Mouse (Mus musculus) intestine, embryonic 15.5 days (tissue): ENCODE data around the gene Adad2. TPM values are rescaled to one million over a fixed set of nuclear protein-coding genes. Genes with fewer than 3 reads are reported as not detected.

Experiments used
- ATAC-seq: fragments of 200-750 bp; cut with Nextera tagmentation; 2 replicates; pipeline ENCODE4 v1.8.0; 2017; ENCODE audit warnings: moderate TSS enrichment, moderate library complexity
- H3K27ac ChIP-seq: fragments of 300-500 bp; sonication (generic); 2 replicates; pipeline ENCODE4 v1.5.1; 2015; ENCODE audit warnings: mild to moderate bottlenecking, inconsistent platforms
- H3K27me3 ChIP-seq: fragments of 300-500 bp; sonication (generic); replicated peaks from 2 replicates; pipeline ENCODE4 v1.6.1; 2015; ENCODE audit warnings: inconsistent platforms
- H3K36me3 ChIP-seq: fragments of 300-500 bp; sonication (generic); 2 replicates; pipeline ENCODE4 v1.6.1; 2015; ENCODE audit warnings: inconsistent platforms
- H3K4me1 ChIP-seq: fragments of 300-500 bp; sonication (generic); replicated peaks from 2 replicates; pipeline ENCODE4 v1.6.1; 2015; ENCODE audit warnings: inconsistent platforms
- H3K4me2 ChIP-seq: fragments of 300-500 bp; sonication (generic); replicated peaks from 2 replicates; pipeline ENCODE4 v1.6.1; 2015; ENCODE audit warnings: mild to moderate bottlenecking, inconsistent platforms
- H3K4me3 ChIP-seq: fragments of 300-500 bp; sonication (generic); replicated peaks from 2 replicates; pipeline ENCODE4 v1.5.1; 2015; ENCODE audit warnings: inconsistent platforms
- H3K9ac ChIP-seq: fragments of 300-500 bp; sonication (generic); 2 replicates; pipeline ENCODE4 v1.6.1; 2015; ENCODE audit warnings: inconsistent platforms
- H3K9me3 ChIP-seq: fragments of 300-500 bp; sonication (generic); 2 replicates; pipeline ENCODE4 v1.6.1; 2016; ENCODE audit warnings: inconsistent platforms
- WGBS: fragments of 180-500 bp; shearing (Covaris S2); methylation state at CpG from one replicate; pipeline ENCODE4 v1.1.7; 2015; 5-methylcytosine and 5-hydroxymethylcytosine counted together
- polyA plus RNA-seq: library from polyadenylated mRNA; unstranded; fragments of >200 nt; fragmentation: Nextera tagmentation; extraction: Ambion mirVana; gene quantifications from 2 replicates; pipeline ENCODE4 v1.2.1, GENCODE M21; 2015

Adad2 gene
- polyA plus RNA-seq, 1 experiment from 2014 or later, result not detected

GRCm38 (mm10) chr8:119632909-119633308 lies 20.4 kb downstream of the Adad2 start:
- Histone ChIP-seq H3K4me2 (0 out of 2 replicates have a peak overlapping the region, but pooled peaks have one; percentile 5), H3K9me3 (no peaks in the 10 kb centered on the region), H3K4me1 (peaks cover 24% of the 10 kb centered on the region), H3K4me3 (no peak overlapping the region), H3K27me3 (peaks cover 9% of the 10 kb centered on the region), H3K9ac (no peak overlapping the region), H3K36me3 (no peaks in the 10 kb centered on the region), H3K27ac (no peak overlapping the region)
- 58% methylated on average over 29 of the region's 29 CpGs for WGBS
- no peak for ATAC-seq

GRCm38 (mm10) chr8:119634616-119635336 lies 22.2 kb downstream of the Adad2 start:
- H3K4me2 ChIP-seq, result no peak overlapping the region
- H3K9ac ChIP-seq, result no peak overlapping the region
- 39% methylated on average over 14 of the region's 14 CpGs for WGBS
- H3K4me3 ChIP-seq, result no peak overlapping the region
- no peak for ATAC-seq
- peaks cover 24% of the 10 kb centered on the region for H3K4me1 ChIP-seq
- H3K27ac ChIP-seq, result no peak overlapping the region
- no peaks in the 10 kb centered on the region for H3K36me3 ChIP-seq
- H3K9me3 ChIP-seq, result no peaks in the 10 kb centered on the region
- peaks cover 9% of the 10 kb centered on the region for H3K27me3 ChIP-seq

DNA sequence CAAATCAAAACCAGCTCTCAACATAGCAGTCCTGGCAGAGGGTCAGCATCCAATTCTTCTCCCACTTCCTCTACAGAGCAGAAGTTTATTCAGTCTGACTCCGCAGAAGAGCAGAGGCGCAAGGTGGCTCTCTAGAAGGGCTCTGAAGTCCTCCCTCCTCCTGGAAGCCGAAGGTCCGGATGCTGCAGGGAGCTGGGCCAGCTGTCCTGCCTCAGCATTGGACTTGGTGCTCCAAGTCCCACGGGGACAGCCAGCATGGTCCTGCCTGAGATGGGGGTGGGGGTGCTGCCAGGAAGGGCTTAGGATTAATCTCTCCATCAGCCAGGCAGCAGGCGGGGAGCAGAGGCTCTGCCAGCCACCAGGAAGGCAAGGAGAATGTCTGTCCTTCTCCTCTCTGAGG lies 22.8 kb downstream of the Adad2 start, which contains the start of gene Kcng4:
TSS of gene Kcng4 (minus strand) at position 303 of the 400 bp plus-strand sequence.
- 0 out of 2 replicates have a peak within 1 kb of the TSS, but pooled peaks have one; percentile 1 for H3K4me2 ChIP-seq
- H3K9ac ChIP-seq, result no peak within 1 kb of the TSS
- peaks cover 9% of the 10 kb centered on the region for H3K27me3 ChIP-seq
- WGBS, result 35% methylated on average over 6 of the region's 6 CpGs
- peaks cover 24% of the 10 kb centered on the region for H3K4me1 ChIP-seq
- H3K27ac ChIP-seq, result no peak within 1 kb of the TSS; the same call in 1 of the 2 replicates
- H3K4me3 ChIP-seq, result no peak within 1 kb of the TSS
- 0 out of 2 replicates have a peak, but pooled peaks have one; percentile 19 for ATAC-seq
- no peaks in the 10 kb centered on the region for H3K36me3 ChIP-seq
- H3K9me3 ChIP-seq, result no peaks in the 10 kb centered on the region

- H3K36me3 ChIP-seq, result no peaks in the 10 kb centered on the region
- H3K4me2 ChIP-seq, result no peak overlapping the region
- WGBS, result 59% methylated on average over 2 of the region's 2 CpGs
- no peak overlapping the region for H3K9ac ChIP-seq
- H3K4me1 ChIP-seq, result peaks cover 21% of the 10 kb centered on the region
- peaks cover 9% of the 10 kb centered on the region for H3K27me3 ChIP-seq
- ATAC-seq, result no peak
- no peak overlapping the region for H3K27ac ChIP-seq
- no peaks in the 10 kb centered on the region for H3K9me3 ChIP-seq
- H3K4me3 ChIP-seq, result no peak overlapping the region
Observed at GRCm38 (mm10) chr8:119635958-119636357, 23.4 kb downstream of the Adad2 start.

- H3K4me3 ChIP-seq, result no peak overlapping the region
- ATAC-seq, result no peak
- H3K4me1 ChIP-seq, result peaks cover 17% of the 10 kb centered on the region
- H3K27ac ChIP-seq, result no peak overlapping the region
- H3K36me3 ChIP-seq, result no peaks in the 10 kb centered on the region
- WGBS, result 54% methylated on average over 7 of the region's 7 CpGs
- H3K9me3 ChIP-seq, result no peaks in the 10 kb centered on the region
- no peak overlapping the region for H3K4me2 ChIP-seq
- H3K9ac ChIP-seq, result no peak overlapping the region
- H3K27me3 ChIP-seq, result peaks cover 9% of the 10 kb centered on the region
Observed at GRCm38 (mm10) chr8:119636766-119637165, 24.2 kb downstream of the Adad2 start.

DNA sequence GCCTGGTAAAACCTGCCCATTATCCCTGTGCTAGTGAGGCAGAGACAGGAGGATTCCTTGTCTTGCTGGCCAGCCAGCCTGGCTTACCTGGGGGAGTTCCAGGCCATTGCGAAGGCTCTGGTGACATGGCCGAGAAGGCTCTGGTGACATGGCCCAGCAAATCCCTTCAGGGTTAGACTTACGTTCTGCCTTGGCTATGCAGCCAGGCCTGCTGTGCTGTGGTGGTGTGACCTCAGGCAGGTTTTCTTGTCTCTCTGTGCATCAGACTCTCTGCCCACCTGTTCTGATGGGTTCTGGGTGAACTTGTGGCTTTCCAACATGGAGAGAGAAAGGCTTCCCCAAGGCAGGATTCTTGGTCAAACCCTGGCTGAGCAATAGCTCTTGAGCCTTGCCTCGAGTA lies 24.8 kb downstream of the Adad2 start:
- no peak for ATAC-seq
- no peak overlapping the region for H3K9ac ChIP-seq
- no peaks in the 10 kb centered on the region for H3K9me3 ChIP-seq
- H3K4me2 ChIP-seq, result no peak overlapping the region
- WGBS, result 91% methylated on average over 4 of the region's 4 CpGs
- H3K27me3 ChIP-seq, result peaks cover 9% of the 10 kb centered on the region
- no peak overlapping the region for H3K4me3 ChIP-seq
- H3K4me1 ChIP-seq, result peaks cover 17% of the 10 kb centered on the region
- no peak overlapping the region for H3K27ac ChIP-seq
- no peaks in the 10 kb centered on the region for H3K36me3 ChIP-seq

GRCm38 (mm10) chr8:119638261-119638660 lies 25.7 kb downstream of the Adad2 start:
- Histone ChIP-seq H3K4me1 (peaks cover 17% of the 10 kb centered on the region), H3K27ac (no peak overlapping the region), H3K4me2 (no peak overlapping the region), H3K4me3 (no peak overlapping the region), H3K27me3 (peaks cover 3% of the 10 kb centered on the region; the same call in 1 of the 2 replicates), H3K9me3 (no peaks in the 10 kb centered on the region), H3K9ac (no peak overlapping the region), H3K36me3 (no peaks in the 10 kb centered on the region)
- WGBS, result 86% methylated on average over 6 of the region's 6 CpGs
- no peak for ATAC-seq

DNA sequence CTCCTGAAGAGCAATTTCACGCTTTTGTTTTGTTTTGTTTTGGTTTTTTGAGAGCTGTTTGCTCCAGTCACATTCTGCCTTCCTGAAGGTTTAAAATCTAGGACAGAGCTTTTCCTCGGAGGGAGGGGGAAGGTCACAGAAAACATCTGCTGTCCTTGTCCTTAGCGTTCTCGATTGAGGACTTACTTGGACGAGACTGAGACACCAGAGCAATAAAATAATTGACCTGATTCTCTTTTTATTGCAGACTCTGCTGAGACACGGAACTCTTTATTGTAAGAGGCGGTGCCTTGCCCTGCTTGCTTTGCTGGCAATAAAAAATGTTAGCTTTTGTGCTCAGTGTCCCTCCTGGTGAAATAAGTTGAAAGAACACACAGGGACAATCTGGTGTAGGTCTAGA lies 27.3 kb downstream of the Adad2 start:
- Histone ChIP-seq H3K36me3 (no peaks in the 10 kb centered on the region), H3K9me3 (no peaks in the 10 kb centered on the region)
- ATAC-seq, result peak; percentile 66

GRCm38 (mm10) chr8:119641058-119641457 lies 28.5 kb downstream of the Adad2 start:
- no peaks in the 10 kb centered on the region for H3K36me3 ChIP-seq
- 59% methylated on average over 5 of the region's 5 CpGs for WGBS
- H3K4me1 ChIP-seq, result peaks cover 3% of the 10 kb centered on the region; the same call in 1 of the 2 replicates
- H3K9ac ChIP-seq, result no peak overlapping the region
- H3K4me3 ChIP-seq, result no peak overlapping the region
- H3K9me3 ChIP-seq, result no peaks in the 10 kb centered on the region
- H3K4me2 ChIP-seq, result no peak overlapping the region
- H3K27ac ChIP-seq, result no peak overlapping the region
- no peak for ATAC-seq
- no peaks in the 10 kb centered on the region for H3K27me3 ChIP-seq

More for the DNA sequence above, 27.3 kb downstream of the Adad2 start:
- H3K27me3 ChIP-seq, result no peaks in the 10 kb centered on the region
- no peak overlapping the region for H3K4me3 ChIP-seq
- no peak overlapping the region for H3K27ac ChIP-seq
- WGBS, result 38% methylated on average over 7 of the region's 7 CpGs
- H3K4me1 ChIP-seq, result peaks cover 14% of the 10 kb centered on the region
- H3K9ac ChIP-seq, result no peak overlapping the region
- no peak overlapping the region for H3K4me2 ChIP-seq

DNA sequence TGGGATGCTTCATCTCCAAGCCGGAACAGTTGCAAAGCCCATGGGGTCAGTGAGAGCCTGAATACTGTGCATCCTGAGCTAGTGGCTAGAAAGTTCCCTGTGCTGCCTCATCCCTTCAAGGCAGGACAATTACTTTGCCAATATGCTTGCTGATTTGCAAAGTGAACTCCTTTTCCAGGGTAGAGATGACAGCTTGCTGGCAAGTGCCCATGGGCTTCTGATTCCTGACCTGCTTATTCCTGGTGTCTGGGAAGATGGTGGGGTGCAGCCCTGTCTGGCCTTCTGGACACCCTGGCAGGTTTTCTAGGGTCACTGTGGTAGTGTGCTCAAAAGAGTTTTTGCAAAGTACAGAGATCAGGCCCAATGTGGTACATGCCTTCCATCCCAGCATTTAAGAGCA lies 30.4 kb downstream of the Adad2 start:
- ATAC-seq, result no peak
- Histone ChIP-seq H3K4me2 (no peak overlapping the region), H3K27me3 (no peaks in the 10 kb centered on the region), H3K9ac (no peak overlapping the region), H3K9me3 (no peaks in the 10 kb centered on the region), H3K36me3 (no peaks in the 10 kb centered on the region), H3K4me1 (no peaks in the 10 kb centered on the region), H3K4me3 (no peak overlapping the region), H3K27ac (no peak overlapping the region)
- WGBS, result 90% methylated on average over 1 of the region's 1 CpGs

GRCm38 (mm10) chr8:119644429-119644960 lies 31.9 kb downstream of the Adad2 start:
- no peak overlapping the region for H3K9ac ChIP-seq
- H3K4me2 ChIP-seq, result no peak overlapping the region
- ATAC-seq, result no peak
- no peaks in the 10 kb centered on the region for H3K4me1 ChIP-seq
- H3K27ac ChIP-seq, result no peak overlapping the region
- no peak overlapping the region for H3K4me3 ChIP-seq
- no peaks in the 10 kb centered on the region for H3K27me3 ChIP-seq
- no peaks in the 10 kb centered on the region for H3K36me3 ChIP-seq
- H3K9me3 ChIP-seq, result no peaks in the 10 kb centered on the region
- WGBS, result 78% methylated on average over 17 of the region's 17 CpGs

GRCm38 (mm10) chr8:119644981-119645597 lies 32.5 kb downstream of the Adad2 start:
- no peak overlapping the region for H3K27ac ChIP-seq
- 75% methylated on average over 18 of the region's 18 CpGs for WGBS
- ATAC-seq, result no peak

More at GRCm38 (mm10) chr8:119644981-119645597, 32.5 kb downstream of the Adad2 start:
- Histone ChIP-seq H3K9ac (no peak overlapping the region), H3K4me2 (no peak overlapping the region), H3K4me3 (no peak overlapping the region), H3K27me3 (no peaks in the 10 kb centered on the region), H3K36me3 (no peaks in the 10 kb centered on the region), H3K4me1 (no peaks in the 10 kb centered on the region), H3K9me3 (no peaks in the 10 kb centered on the region)
